ENCODE assay signal across 19 mouse cellular contexts in the genomic region with DNA sequence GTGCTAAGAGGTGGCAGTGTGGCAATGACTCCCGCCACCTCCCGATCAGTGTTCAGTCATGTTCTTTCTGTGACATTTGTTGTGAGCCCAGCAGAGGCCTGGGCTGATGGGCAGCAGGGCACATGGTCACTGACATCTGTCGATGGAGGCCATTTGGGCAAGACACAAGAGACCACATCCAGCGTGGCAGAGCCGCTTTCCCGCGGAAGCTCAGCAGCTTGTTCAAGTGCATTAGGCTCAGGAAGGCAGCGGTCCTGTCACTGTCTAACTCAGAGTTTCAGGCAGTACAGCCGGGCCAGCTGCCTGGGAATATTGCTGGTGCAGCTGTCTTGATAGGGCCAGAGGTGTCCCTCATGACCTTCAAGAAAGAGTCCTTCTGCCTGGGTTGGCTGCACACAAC. TPM values are rescaled to one million over a fixed set of nuclear protein-coding genes. Genes with fewer than 3 reads are reported as not detected.
"Had no signal": no experiment of that assay in that cellular context is flagged by ENCODE, and none has a peak within 500 bp of the region (broad histone marks: within the 10 kb centered on the region; RNA-seq: fewer than 3 reads in every experiment).

No protein-coding gene starts in this region.

- DNase-seq: kidney, adult 18-20 months; kidney, postnatal 10 days; kidney, postnatal 4 days; liver; liver, embryonic 13.5 days; lung, adult 18-20 months; lung, postnatal 36 days; right cerebral cortex, postnatal 14 days; thymus, adult 2 months; thymus, postnatal 25 days had no signal

- H3K4me1 ChIP-seq: liver, embryonic 13.5 days; midbrain, embryonic 15.5 days; stomach, embryonic 15.5 days had no signal

- H3K4me3 ChIP-seq: layer of hippocampus, adult 2 months; limb, embryonic 12.5 days; liver, embryonic 13.5 days; midbrain, embryonic 15.5 days; stomach, embryonic 15.5 days had no signal

- H3K36me3 ChIP-seq: limb, embryonic 12.5 days; liver, embryonic 13.5 days; midbrain, embryonic 15.5 days; stomach, embryonic 15.5 days had no signal

- H3K9ac ChIP-seq: limb, embryonic 12.5 days; liver, embryonic 13.5 days; midbrain, embryonic 15.5 days; stomach, embryonic 15.5 days had no signal

- H3K27ac ChIP-seq: layer of hippocampus, adult 2 months; limb, embryonic 12.5 days; liver, embryonic 13.5 days; midbrain, embryonic 15.5 days; stomach, embryonic 15.5 days had no signal

- H3K27me3 ChIP-seq: liver, embryonic 13.5 days; midbrain, embryonic 15.5 days; stomach, embryonic 15.5 days had no signal

- H3K9me3 ChIP-seq: limb, embryonic 12.5 days; liver, embryonic 13.5 days; midbrain, embryonic 15.5 days; stomach, embryonic 15.5 days had no signal

- H3K4me2 ChIP-seq: limb, embryonic 12.5 days; liver, embryonic 13.5 days; midbrain, embryonic 15.5 days; stomach, embryonic 15.5 days had no signal

- ATAC-seq: midbrain, embryonic 15.5 days had no signal

RNA-seq across cellular contexts. Expression of a gene that starts 38.1 kb away (rescaled TPM):
- total RNA-seq: layer of hippocampus, adult 2 months; megakaryocyte progenitor cell, adult 5-6 weeks; neutrophil, adult 5-6 weeks had no signal
- polyA plus RNA-seq: kidney, embryonic 14.5 days; limb, embryonic 12.5 days; liver, embryonic 13.5 days; lung, embryonic 16.5 days; urinary bladder, adult 2 months had no signal
